Mouse (Mus musculus) embryonic facial prominence, embryonic 12.5 days (tissue): ENCODE results near the gene Lrrn3. TPM values are rescaled to one million over a fixed set of nuclear protein-coding genes. Genes with fewer than 3 reads are reported as not detected.
A peak's percentile ranks its signal among the peaks of the same experiment; 100 is the strongest.

Source experiments
- ATAC-seq: fragments of 200-750 bp; cut with Nextera tagmentation; 2 replicates; pipeline ENCODE4 v1.8.0; 2017; ENCODE audit not compliant: insufficient number of reproducible peaks, insufficient read depth, low FRiP score, low TSS enrichment
- H3K27ac ChIP-seq: fragments of 300-500 bp; sonication (generic); 2 replicates; pipeline ENCODE4 v1.5.1; 2016; ENCODE audit warnings: mild to moderate bottlenecking
- H3K27me3 ChIP-seq: fragments of 300-500 bp; sonication (generic); 2 replicates; pipeline ENCODE4 v1.6.1; 2016; ENCODE audit warnings: mild to moderate bottlenecking, moderate library complexity
- H3K36me3 ChIP-seq: fragments of 300-500 bp; sonication (generic); 2 replicates; pipeline ENCODE4 v1.6.1; 2016; ENCODE audit warnings: mild to moderate bottlenecking
- H3K4me1 ChIP-seq: fragments of 300-500 bp; sonication (generic); 2 replicates; pipeline ENCODE4 v1.6.1; 2016
- H3K4me2 ChIP-seq: fragments of 300-500 bp; sonication (generic); replicated peaks from 2 replicates; pipeline ENCODE4 v1.6.1; 2016; ENCODE audit warnings: mild to moderate bottlenecking, moderate library complexity
- H3K4me3 ChIP-seq: fragments of 300-500 bp; sonication (generic); 2 replicates; pipeline ENCODE4 v1.5.1; 2016; ENCODE audit warnings: mild to moderate bottlenecking
- H3K9ac ChIP-seq: fragments of 300-500 bp; sonication (generic); 2 replicates; pipeline ENCODE4 v1.6.1; 2016; ENCODE audit warnings: mild to moderate bottlenecking, moderate library complexity
- H3K9me3 ChIP-seq: fragments of 300-500 bp; sonication (generic); 2 replicates; pipeline ENCODE4 v1.6.1; 2016; ENCODE audit warnings: mild to moderate bottlenecking, moderate library complexity
- WGBS: fragments of 180-500 bp; shearing (Covaris S2); methylation state at CpG from one replicate; pipeline ENCODE4 v1.1.7; 2016; 5-methylcytosine and 5-hydroxymethylcytosine counted together
- polyA plus RNA-seq: library from polyadenylated mRNA; unstranded; fragments of >200 nt; fragmentation: Nextera tagmentation; extraction: Ambion mirVana; gene quantifications from 2 replicates; pipeline ENCODE4 v1.2.1, GENCODE M21; 2016

Lrrn3 gene
- polyA plus RNA-seq, 1 experiment from 2014 or later: 18.4 TPM

- Histone ChIP-seq H3K9me3 (no peaks in the 10 kb centered on the region), H3K36me3 (no peaks in the 10 kb centered on the region), H3K4me2 (peak overlapping the region; percentile 61), H3K4me1 (peaks cover 8% of the 10 kb centered on the region; the same call in 1 of the 2 replicates), H3K27ac (peak overlapping the region; percentile 55; the same call in 1 of the 2 replicates), H3K9ac (peak overlapping the region; percentile 50), H3K27me3 (no peaks in the 10 kb centered on the region), H3K4me3 (peak overlapping the region; percentile 34)
- no peak for ATAC-seq
- WGBS: 29% methylated on average over 16 of the region's 16 CpGs
Measured at GRCm38 (mm10) chr12:41484689-41485511, 1.3 kb downstream of the Lrrn3 start.

- Histone ChIP-seq H3K4me3 (peak overlapping the region; percentile 34), H3K9ac (no peak overlapping the region), H3K4me2 (peak overlapping the region; percentile 61), H3K9me3 (no peaks in the 10 kb centered on the region), H3K36me3 (no peaks in the 10 kb centered on the region), H3K4me1 (peaks cover 8% of the 10 kb centered on the region; the same call in 1 of the 2 replicates), H3K27me3 (no peaks in the 10 kb centered on the region), H3K27ac (0 out of 2 replicates have a peak overlapping the region, but pooled peaks have one; percentile 46)
- ATAC-seq: no peak
- WGBS: 33% methylated on average over 23 of the region's 23 CpGs
Measured at GRCm38 (mm10) chr12:41483593-41484451, 2.4 kb downstream of the Lrrn3 start.

- H3K9ac ChIP-seq: no peak overlapping the region
- peak overlapping the region; percentile 61 for H3K4me2 ChIP-seq
- H3K36me3 ChIP-seq: no peaks in the 10 kb centered on the region
- H3K4me1 ChIP-seq: peaks cover 8% of the 10 kb centered on the region; the same call in 1 of the 2 replicates
- H3K27me3 ChIP-seq: no peaks in the 10 kb centered on the region
- WGBS: 89% methylated on average over 5 of the region's 5 CpGs
- peak overlapping the region; percentile 34; the same call in 1 of the 2 replicates for H3K4me3 ChIP-seq
- no peaks in the 10 kb centered on the region for H3K9me3 ChIP-seq
- ATAC-seq: no peak
- H3K27ac ChIP-seq: no peak overlapping the region
Measured at GRCm38 (mm10) chr12:41483091-41483592, 3.1 kb downstream of the Lrrn3 start.

- Histone ChIP-seq H3K4me1 (peaks cover 8% of the 10 kb centered on the region; the same call in 1 of the 2 replicates), H3K4me3 (no peak overlapping the region), H3K4me2 (no peak overlapping the region), H3K36me3 (no peaks in the 10 kb centered on the region), H3K27me3 (no peaks in the 10 kb centered on the region), H3K9ac (no peak overlapping the region), H3K27ac (no peak overlapping the region), H3K9me3 (no peaks in the 10 kb centered on the region)
- ATAC-seq: no peak
- 71% methylated on average over 2 of the region's 2 CpGs for WGBS
Measured at GRCm38 (mm10) chr12:41481486-41481885, 4.7 kb downstream of the Lrrn3 start.

DNA sequence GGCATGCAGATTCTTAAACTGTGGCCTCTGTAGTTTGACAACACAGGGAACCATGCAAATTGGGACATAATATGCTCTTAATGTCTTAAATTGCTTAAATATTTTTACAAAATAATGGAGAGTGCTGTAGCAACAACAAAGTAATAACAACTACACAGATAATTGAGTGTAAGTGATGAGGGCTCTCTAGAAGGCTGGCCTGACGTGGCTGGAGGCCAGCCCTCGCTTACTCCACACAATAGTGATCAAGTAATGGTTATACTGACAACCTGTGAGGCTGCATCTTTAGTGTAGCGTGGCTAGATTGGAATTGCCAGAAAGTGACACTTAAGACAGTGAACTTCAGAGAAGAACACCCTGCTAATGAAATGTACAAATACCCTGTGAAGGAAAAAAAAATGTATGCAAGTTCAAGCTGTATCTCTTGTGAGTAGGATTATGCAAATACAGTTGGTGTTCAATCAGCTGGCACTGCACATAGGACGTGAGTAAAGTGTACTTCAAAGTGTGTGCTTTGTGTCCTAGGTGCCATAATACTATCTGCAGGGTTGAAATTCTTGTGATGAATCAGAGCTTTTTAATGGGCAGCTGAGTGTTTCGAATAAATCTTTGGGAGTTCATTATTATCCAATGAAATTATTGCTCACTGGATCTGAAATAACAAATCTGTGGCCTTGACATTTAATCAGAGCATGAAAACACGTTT, 17.0 kb downstream of the Lrrn3 start:
- H3K9me3 ChIP-seq: no peaks in the 10 kb centered on the region
- no peak overlapping the region for H3K27ac ChIP-seq
- no peaks in the 10 kb centered on the region for H3K4me1 ChIP-seq
- no peak overlapping the region for H3K4me2 ChIP-seq
- H3K9ac ChIP-seq: no peak overlapping the region
- no peak overlapping the region for H3K4me3 ChIP-seq
- no peaks in the 10 kb centered on the region for H3K36me3 ChIP-seq
- ATAC-seq: no peak
- WGBS: 69% methylated on average over 6 of the region's 6 CpGs
- H3K27me3 ChIP-seq: no peaks in the 10 kb centered on the region

GRCm38 (mm10) chr12:41468374-41468991, 17.7 kb downstream of the Lrrn3 start:
- H3K4me1 ChIP-seq: no peaks in the 10 kb centered on the region
- no peak overlapping the region for H3K4me3 ChIP-seq
- no peak overlapping the region for H3K4me2 ChIP-seq
- H3K27me3 ChIP-seq: no peaks in the 10 kb centered on the region
- no peaks in the 10 kb centered on the region for H3K36me3 ChIP-seq
- no peaks in the 10 kb centered on the region for H3K9me3 ChIP-seq
- no peak overlapping the region for H3K9ac ChIP-seq
- no peak for ATAC-seq
- H3K27ac ChIP-seq: no peak overlapping the region
- WGBS: 89% methylated on average over 3 of the region's 3 CpGs

GRCm38 (mm10) chr12:41438446-41438845, 47.8 kb downstream of the Lrrn3 start:
- Histone ChIP-seq H3K27ac (no peak overlapping the region), H3K36me3 (no peaks in the 10 kb centered on the region), H3K4me1 (0 out of 2 replicates have a peak, but pooled peaks cover 4% of the 10 kb centered on the region), H3K4me3 (no peak overlapping the region), H3K9me3 (no peaks in the 10 kb centered on the region), H3K27me3 (no peaks in the 10 kb centered on the region), H3K9ac (no peak overlapping the region), H3K4me2 (no peak overlapping the region)
- WGBS: 43% methylated on average over 4 of the region's 4 CpGs
- ATAC-seq: 0 out of 2 replicates have a peak, but pooled peaks have one; percentile 52

DNA sequence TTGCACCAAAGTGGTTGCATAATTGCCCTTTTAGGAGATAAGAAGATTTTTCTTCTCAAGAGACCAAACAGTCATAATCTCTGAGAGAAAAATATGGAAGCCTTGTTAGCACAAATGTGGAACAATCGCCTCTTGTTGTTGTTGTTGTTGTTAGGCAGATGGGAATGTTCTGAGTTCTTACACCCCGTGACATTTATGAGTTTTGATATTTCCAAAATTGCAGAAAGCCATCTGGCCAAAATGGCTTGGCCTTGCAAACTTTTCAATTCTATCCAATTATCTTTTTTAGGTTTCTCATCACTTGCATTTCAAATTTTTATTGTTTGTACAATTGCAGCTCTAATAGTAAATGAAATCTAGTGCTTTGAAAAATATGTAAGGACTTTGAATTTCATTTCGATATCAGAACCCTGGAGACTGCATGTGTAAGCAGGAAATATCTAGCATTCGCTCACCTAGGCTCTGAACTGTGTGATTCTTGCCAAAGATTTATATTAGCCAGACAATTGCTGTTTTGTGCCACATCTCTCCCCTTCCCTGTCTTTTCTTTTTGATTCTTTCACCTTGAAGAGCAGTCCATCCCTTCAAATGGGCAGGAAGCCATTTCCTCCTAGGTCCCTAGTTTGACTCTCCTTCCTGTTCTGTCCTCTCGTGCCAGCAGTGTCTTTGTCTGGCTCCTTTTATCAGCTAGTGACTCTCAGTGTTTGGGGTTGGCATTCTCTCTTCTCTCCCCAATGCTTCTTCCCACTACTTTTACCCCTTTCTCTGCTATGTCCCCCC, 49.8 kb downstream of the Lrrn3 start:
- 79% methylated on average over 5 of the region's 5 CpGs for WGBS

GRCm38 (mm10) chr12:41428806-41429205, 57.4 kb downstream of the Lrrn3 start:
- no peaks in the 10 kb centered on the region for H3K9me3 ChIP-seq
- no peaks in the 10 kb centered on the region for H3K36me3 ChIP-seq
- no peaks in the 10 kb centered on the region for H3K4me1 ChIP-seq
- no peak overlapping the region for H3K9ac ChIP-seq
- no peaks in the 10 kb centered on the region for H3K27me3 ChIP-seq
- no peak for ATAC-seq
- no peak overlapping the region for H3K4me3 ChIP-seq
- no peak overlapping the region for H3K4me2 ChIP-seq
- no peak overlapping the region for H3K27ac ChIP-seq

More for the DNA sequence above, 49.8 kb downstream of the Lrrn3 start:
- ATAC-seq: no peak
- Histone ChIP-seq H3K36me3 (no peaks in the 10 kb centered on the region), H3K9ac (no peak overlapping the region), H3K4me3 (no peak overlapping the region), H3K27ac (no peak overlapping the region), H3K4me1 (0 out of 2 replicates have a peak, but pooled peaks cover 4% of the 10 kb centered on the region), H3K9me3 (no peaks in the 10 kb centered on the region), H3K4me2 (no peak overlapping the region), H3K27me3 (no peaks in the 10 kb centered on the region)

GRCm38 (mm10) chr12:41427464-41427863, 58.8 kb downstream of the Lrrn3 start:
- Histone ChIP-seq H3K36me3 (no peaks in the 10 kb centered on the region), H3K4me3 (no peak overlapping the region), H3K9me3 (no peaks in the 10 kb centered on the region), H3K4me2 (no peak overlapping the region), H3K9ac (no peak overlapping the region), H3K27me3 (no peaks in the 10 kb centered on the region), H3K27ac (no peak overlapping the region), H3K4me1 (no peaks in the 10 kb centered on the region)
- no peak for ATAC-seq
- WGBS: 62% methylated on average over 5 of the region's 5 CpGs
